Mouse (Mus musculus) stomach, embryonic 14.5 days (tissue): ENCODE measurements around the gene F9. TPM values are rescaled to one million over a fixed set of nuclear protein-coding genes. Genes with fewer than 3 reads are reported as not detected.
A peak's percentile ranks its signal among the peaks of the same experiment; 100 is the strongest.

Experiments
- ATAC-seq: fragments of 200-750 bp; cut with Nextera tagmentation; 2 replicates; pipeline ENCODE4 v1.8.0; 2017; ENCODE audit warnings: low read depth, moderate TSS enrichment; ENCODE audit not compliant: insufficient number of reproducible peaks, insufficient read depth, low FRiP score
- H3K27ac ChIP-seq: fragments of 300-500 bp; sonication (generic); 2 replicates; pipeline ENCODE4 v1.5.1; 2014; ENCODE audit warnings: mild to moderate bottlenecking, low read length, moderate library complexity, mixed read lengths
- H3K27me3 ChIP-seq: fragments of 300-500 bp; sonication (generic); 2 replicates; pipeline ENCODE4 v1.6.1; 2014; ENCODE audit warnings: low read length, control low read depth, mixed read lengths; ENCODE audit not compliant: control insufficient read depth, insufficient read depth
- H3K36me3 ChIP-seq: fragments of 300-500 bp; sonication (generic); 2 replicates; pipeline ENCODE4 v1.6.1; 2014; ENCODE audit warnings: mild to moderate bottlenecking, control low read depth, low read length, moderate library complexity, mixed read lengths; ENCODE audit not compliant: control insufficient read depth, insufficient read depth
- H3K4me1 ChIP-seq: fragments of 300-500 bp; sonication (generic); 2 replicates; pipeline ENCODE4 v1.6.1; 2014; ENCODE audit warnings: low read length, control low read depth, mixed read lengths; ENCODE audit not compliant: control insufficient read depth, insufficient read depth
- H3K4me2 ChIP-seq: fragments of 300-500 bp; sonication (generic); replicated peaks from 2 replicates; pipeline ENCODE4 v1.6.1; 2014; ENCODE audit warnings: low read depth, low read length, control low read depth
- H3K4me3 ChIP-seq: fragments of 300-500 bp; sonication (generic); 2 replicates; pipeline ENCODE4 v1.5.1; 2014; ENCODE audit warnings: low read depth, low read length, control low read depth
- H3K9ac ChIP-seq: fragments of 300-500 bp; sonication (generic); replicated peaks from 2 replicates; pipeline ENCODE4 v1.6.1; 2014; ENCODE audit warnings: low read depth, mild to moderate bottlenecking, control low read depth, low read length, moderate library complexity, mixed read lengths
- H3K9me3 ChIP-seq: fragments of 300-500 bp; sonication (generic); 2 replicates; pipeline ENCODE4 v1.6.1; 2016; ENCODE audit warnings: low read depth, low read length, control low read depth; ENCODE audit not compliant: control insufficient read depth
- WGBS: fragments of 180-500 bp; shearing (Covaris S2); extraction: QIAGEN DNeasy Blood & Tissue Kit; methylation state at CpG from one replicate; pipeline ENCODE4 v1.1.7; 2014; 5-methylcytosine and 5-hydroxymethylcytosine counted together
- polyA plus RNA-seq: library from polyadenylated mRNA; unstranded; fragments of >200 nt; fragmentation: Nextera tagmentation; extraction: Ambion mirVana; gene quantifications from 2 replicates; pipeline ENCODE4 v1.2.1, GENCODE M21; 2014

The F9 gene
- polyA plus RNA-seq, 1 experiment from 2014 or later = not detected

DNA sequence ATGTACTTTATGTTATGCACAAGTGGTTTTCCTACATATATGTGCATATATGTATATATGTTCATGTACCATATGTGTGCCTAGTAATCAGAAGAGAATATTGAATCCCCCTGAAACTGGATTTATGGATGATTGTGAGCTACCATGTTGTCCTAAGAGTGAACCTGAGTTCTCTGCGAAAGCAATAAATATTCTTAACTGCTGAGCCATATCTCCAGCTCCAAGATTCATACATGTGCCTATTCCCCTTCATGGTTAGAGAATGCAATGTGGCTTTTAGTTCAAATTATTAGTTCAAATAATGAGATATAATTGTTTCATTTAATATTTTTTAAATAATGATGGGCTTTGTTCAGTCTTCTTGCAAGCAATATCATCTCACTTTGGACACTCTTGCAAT, 55.5 kb downstream of the F9 start:
- Histone ChIP-seq H3K27ac (no peak overlapping the region), H3K9ac (no peak overlapping the region), H3K9me3 (no peaks in the 10 kb centered on the region), H3K27me3 (no peaks in the 10 kb centered on the region), H3K36me3 (no peaks in the 10 kb centered on the region), H3K4me1 (no peaks in the 10 kb centered on the region), H3K4me3 (no peak overlapping the region), H3K4me2 (no peak overlapping the region)
- WGBS = 82% methylated on average over 1 of the region's 1 CpGs
- ATAC-seq = no peak

DNA sequence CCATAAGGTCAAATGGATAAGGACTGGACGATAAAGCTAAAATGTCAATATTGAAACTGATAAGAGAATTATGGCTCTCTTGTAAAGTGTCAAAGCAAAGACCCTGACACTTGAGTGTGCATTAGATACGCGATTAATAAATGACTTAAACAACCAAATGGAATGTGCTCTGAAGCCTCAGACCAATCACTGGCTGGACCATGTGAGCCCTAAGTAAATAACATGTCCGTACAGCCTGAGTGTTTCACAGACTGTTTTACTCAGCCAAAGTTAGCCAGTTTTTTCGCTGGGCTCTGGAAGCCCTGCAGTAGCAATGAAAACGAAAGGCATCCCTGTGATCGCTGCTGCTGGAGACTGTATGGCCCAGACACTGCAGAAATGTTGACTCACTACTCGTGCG, 55.9 kb downstream of the F9 start:
- no peaks in the 10 kb centered on the region for H3K36me3 ChIP-seq
- no peaks in the 10 kb centered on the region for H3K27me3 ChIP-seq
- H3K27ac ChIP-seq = no peak overlapping the region
- 60% methylated on average over 9 of the region's 9 CpGs for WGBS
- no peaks in the 10 kb centered on the region for H3K4me1 ChIP-seq
- no peak overlapping the region for H3K9ac ChIP-seq
- peak; percentile 85 for ATAC-seq
- H3K9me3 ChIP-seq = no peaks in the 10 kb centered on the region
- no peak overlapping the region for H3K4me2 ChIP-seq
- H3K4me3 ChIP-seq = no peak overlapping the region

DNA sequence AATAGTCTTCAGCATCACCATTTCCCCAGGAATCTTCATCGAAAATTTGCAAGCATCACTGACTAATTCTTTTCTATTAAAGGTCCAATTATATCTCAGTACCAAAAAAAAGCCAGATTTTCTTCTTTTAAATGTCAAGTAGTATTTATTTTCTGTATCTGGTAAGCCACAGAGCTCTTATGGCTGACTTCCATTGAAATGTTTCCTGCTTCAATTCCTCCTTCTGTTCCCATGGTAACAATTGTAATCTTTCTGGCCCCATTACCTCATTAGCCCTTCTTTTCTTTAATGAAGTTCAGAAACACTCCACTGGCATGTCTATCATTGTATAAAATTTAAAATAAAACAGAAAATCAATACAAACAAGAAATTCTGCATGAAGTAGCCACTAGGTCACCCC, 76.1 kb downstream of the F9 start:
- 85% methylated on average over 1 of the region's 1 CpGs for WGBS
- no peaks in the 10 kb centered on the region for H3K4me1 ChIP-seq
- H3K27me3 ChIP-seq = no peaks in the 10 kb centered on the region
- H3K9me3 ChIP-seq = no peaks in the 10 kb centered on the region
- no peak overlapping the region for H3K4me2 ChIP-seq
- no peak overlapping the region for H3K4me3 ChIP-seq
- no peaks in the 10 kb centered on the region for H3K36me3 ChIP-seq
- H3K27ac ChIP-seq = no peak overlapping the region
- H3K9ac ChIP-seq = no peak overlapping the region
- ATAC-seq = no peak

Other genes with a start within 250 kb of the F9 start
- gene Mcf2, start 179.6 kb downstream of the F9 start, polyA plus RNA-seq = 0.32 TPM in 1 of 2 replicates, not detected in the other